9 mouse cellular contexts compared by ENCODE assay signal in the genomic region with DNA sequence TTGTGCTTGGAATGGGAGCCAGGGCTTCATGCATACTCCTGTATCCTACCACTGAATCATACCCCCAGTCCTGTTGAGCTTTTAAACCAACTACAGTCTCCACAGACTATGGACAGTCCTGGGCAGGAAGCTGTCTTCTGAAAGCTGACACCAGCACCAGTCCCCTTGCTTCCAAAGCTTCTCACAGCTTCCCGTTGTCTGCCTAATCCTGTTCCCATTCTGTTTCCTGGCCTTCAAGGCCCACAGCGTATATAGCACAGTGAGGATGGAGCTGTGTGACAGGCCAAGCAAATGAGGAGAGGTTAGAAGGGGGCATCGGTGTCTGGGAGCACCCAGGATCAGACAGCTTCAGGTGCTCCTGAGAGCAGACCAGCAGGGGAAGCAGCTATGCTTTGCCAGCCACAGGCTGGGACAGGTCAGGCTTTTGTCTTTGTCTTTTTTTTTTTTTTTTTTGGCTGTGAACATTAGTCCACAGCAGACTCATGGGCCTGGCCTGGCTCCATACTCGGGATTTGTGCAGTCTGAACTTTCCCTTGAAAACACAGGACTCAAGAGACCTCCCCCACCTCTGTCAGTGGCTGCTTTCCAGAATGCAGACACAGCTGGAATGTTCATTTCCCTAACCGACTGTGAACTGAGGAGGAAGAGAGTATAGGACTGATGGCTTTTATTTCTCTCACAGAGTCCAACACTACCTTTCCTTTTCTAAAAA. TPM values are rescaled to one million over a fixed set of nuclear protein-coding genes. Genes with fewer than 3 reads are reported as not detected.
DNase-seq lines count a peak whose midpoint lies in the region; ATAC-seq lines count a peak whose summit lies in the region.
"Had no signal": no experiment of that assay in that cellular context is flagged by ENCODE, and none has a peak within 500 bp of the region (broad histone marks: within the 10 kb centered on the region; RNA-seq: fewer than 3 reads in every experiment).

No protein-coding gene starts in this region.

- no peaks in the 10 kb centered on the region for H3K9me3 ChIP-seq in megakaryocyte, embryonic 14.5 days
- H3K9me3 ChIP-seq in intestine, embryonic 16.5 days (ENCODE audit: control insufficient read depth, low read length) = no peaks in the 10 kb centered on the region

- H3K9ac ChIP-seq in intestine, embryonic 16.5 days (ENCODE audit: low read depth, low read length) = no peak overlapping the region

- peak; percentile 78 for DNase-seq in gastrocnemius, adult 18-20 months (ENCODE audit: low spot score)
- peak; percentile 21 for DNase-seq in lung, postnatal 36 days
- no peak for DNase-seq in layer of hippocampus, adult 11-12 months (ENCODE audit: low spot score)
- DNase-seq in left cerebral cortex, adult 9 months (ENCODE audit: low spot score in 2 of 2) = no peak

- ATAC-seq in megakaryocyte, adult 5-6 weeks (ENCODE audit: poor library complexity, severe bottlenecking) = no peak
- peak; percentile 66 for ATAC-seq in intestine, embryonic 16.5 days
- ATAC-seq in cerebellum, adult (ENCODE audit: insufficient number of reproducible peaks, low FRiP score, low TSS enrichment) = no peak

- H3K36me3 ChIP-seq in megakaryocyte, embryonic 14.5 days (replicated peaks; ENCODE audit: low read length) = no peaks in the 10 kb centered on the region
- no peaks in the 10 kb centered on the region for H3K36me3 ChIP-seq in intestine, embryonic 16.5 days (ENCODE audit: control insufficient read depth, insufficient read depth, low read length)

- WGBS in intestine, embryonic 16.5 days = 34% methylated on average over 5 of the region's 5 CpGs

- peaks cover 75% of the 10 kb centered on the region for H3K27me3 ChIP-seq in megakaryocyte, embryonic 14.5 days (replicated peaks)
- no peaks in the 10 kb centered on the region for H3K27me3 ChIP-seq in intestine, embryonic 16.5 days (replicated peaks; ENCODE audit: control insufficient read depth, insufficient read depth, low read length)

- H3K27ac ChIP-seq in intestine, embryonic 16.5 days (ENCODE audit: low read length) = peak overlapping the region; percentile 81

- peaks cover 25% of the 10 kb centered on the region for H3K4me1 ChIP-seq in megakaryocyte, embryonic 14.5 days
- H3K4me1 ChIP-seq in intestine, embryonic 16.5 days (ENCODE audit: control insufficient read depth, insufficient read depth, low read length) = peaks cover 5% of the 10 kb centered on the region; the same call in 1 of the 2 replicates

- peak overlapping the region; percentile 18 for H3K4me3 ChIP-seq in megakaryocyte, embryonic 14.5 days (replicated peaks)
- no peak overlapping the region for H3K4me3 ChIP-seq in intestine, embryonic 16.5 days (ENCODE audit: low read length)

- no peak overlapping the region for H3K4me2 ChIP-seq in intestine, embryonic 16.5 days (ENCODE audit: low read depth, low read length)

RNA-seq across cellular contexts. Expression of a gene that starts 2.1 kb away (rescaled TPM):
- polyA plus RNA-seq in megakaryocyte, embryonic 14.5 days (2012; ENCODE audit: insufficient read depth, low replicate concordance) = not detected in 2 replicates
- not detected in 2 replicates for total RNA-seq in megakaryocyte, adult 5-6 weeks (2015)
- total RNA-seq in megakaryocyte, adult 5-6 weeks (2017) = not detected in 2 replicates
- total RNA-seq in gastrocnemius, adult 18-20 months (2021) = under 1 TPM; 0.09 to 0.24 TPM
- polyA plus RNA-seq in intestine, embryonic 16.5 days (2015; fragmentation: Nextera tagmentation; extraction: Ambion mirVana) = 0.12 TPM in 2 replicates
- total RNA-seq: hematopoietic stem cell, adult 5-6 weeks had no signal

RNA-seq across cellular contexts. Expression of a gene that starts 31.0 kb away (rescaled TPM):
- polyA plus RNA-seq in megakaryocyte, embryonic 14.5 days (2012; ENCODE audit: insufficient read depth, low replicate concordance) = 0.02 TPM in 1 of 2 replicates, not detected in the other
- total RNA-seq in megakaryocyte, adult 5-6 weeks (2015) = not detected in 2 replicates
- not detected in 2 replicates for total RNA-seq in megakaryocyte, adult 5-6 weeks (2017)
- total RNA-seq in gastrocnemius, adult 18-20 months (2021) = not detected
- polyA plus RNA-seq in intestine, embryonic 16.5 days (2015; fragmentation: Nextera tagmentation; extraction: Ambion mirVana) = 0.13 and 0.16 TPM in 2 replicates
- total RNA-seq: hematopoietic stem cell, adult 5-6 weeks had no signal

RNA-seq across cellular contexts. Expression of a gene that starts 36.9 kb away (rescaled TPM):
- polyA plus RNA-seq in megakaryocyte, embryonic 14.5 days (2012; ENCODE audit: insufficient read depth, low replicate concordance) = 0.53 and 1.2 TPM in 2 replicates
- total RNA-seq in megakaryocyte, adult 5-6 weeks (2015) = 1.1 and 1.6 TPM in 2 replicates
- total RNA-seq in megakaryocyte, adult 5-6 weeks (2017) = 1.1 and 2.2 TPM in 2 replicates
- under 1 TPM; 0.39 to 0.40 TPM for total RNA-seq in gastrocnemius, adult 18-20 months (2021)
- 11.9 and 19.2 TPM in 2 replicates for polyA plus RNA-seq in intestine, embryonic 16.5 days (2015; fragmentation: Nextera tagmentation; extraction: Ambion mirVana)

RNA-seq across cellular contexts. Expression of a gene that starts 37.3 kb away (rescaled TPM):
- 1.3 and 4.1 TPM in 2 replicates for polyA plus RNA-seq in megakaryocyte, embryonic 14.5 days (2012; ENCODE audit: insufficient read depth, low replicate concordance)
- 18.4 and 19.3 TPM in 2 replicates for total RNA-seq in megakaryocyte, adult 5-6 weeks (2015)
- total RNA-seq in megakaryocyte, adult 5-6 weeks (2017) = 21.0 and 23.3 TPM in 2 replicates
- 1 to 10 TPM; 4.4 to 5.7 TPM for total RNA-seq in gastrocnemius, adult 18-20 months (2021)
- 36.0 and 40.9 TPM in 2 replicates for polyA plus RNA-seq in intestine, embryonic 16.5 days (2015; fragmentation: Nextera tagmentation; extraction: Ambion mirVana)

RNA-seq across cellular contexts. Expression of a gene that starts 59.3 kb away (rescaled TPM):
- polyA plus RNA-seq in megakaryocyte, embryonic 14.5 days (2012; ENCODE audit: insufficient read depth, low replicate concordance) = 19.3 and 28.8 TPM in 2 replicates
- 13.7 and 19.9 TPM in 2 replicates for total RNA-seq in megakaryocyte, adult 5-6 weeks (2015)
- 16.8 and 18.5 TPM in 2 replicates for total RNA-seq in megakaryocyte, adult 5-6 weeks (2017)
- total RNA-seq in gastrocnemius, adult 18-20 months (2021) = 10 to 100 TPM in 1 of 2 experiments, 1 to 10 TPM in 1; 7.8 to 12.0 TPM
- 231 and 236 TPM in 2 replicates for polyA plus RNA-seq in intestine, embryonic 16.5 days (2015; fragmentation: Nextera tagmentation; extraction: Ambion mirVana)

Comparison
In these comparisons a context has a peak if more than half of its experiments do, and no peak if none do; other contexts are left out.
1. DNase-seq: peak in gastrocnemius, adult 18-20 months (single experiment) and lung, postnatal 36 days (single experiment); none in layer of hippocampus, adult 11-12 months (single experiment) and left cerebral cortex, adult 9 months (0 of 2).